Mouse (Mus musculus): ENCODE measurements around the gene Srpk1. TPM values are rescaled to one million over a fixed set of nuclear protein-coding genes. Genes with fewer than 3 reads are reported as not detected.

Srpk1 gene
- total RNA-seq (2021): 100 to 1,000 TPM; 127 to 133 TPM

DNA sequence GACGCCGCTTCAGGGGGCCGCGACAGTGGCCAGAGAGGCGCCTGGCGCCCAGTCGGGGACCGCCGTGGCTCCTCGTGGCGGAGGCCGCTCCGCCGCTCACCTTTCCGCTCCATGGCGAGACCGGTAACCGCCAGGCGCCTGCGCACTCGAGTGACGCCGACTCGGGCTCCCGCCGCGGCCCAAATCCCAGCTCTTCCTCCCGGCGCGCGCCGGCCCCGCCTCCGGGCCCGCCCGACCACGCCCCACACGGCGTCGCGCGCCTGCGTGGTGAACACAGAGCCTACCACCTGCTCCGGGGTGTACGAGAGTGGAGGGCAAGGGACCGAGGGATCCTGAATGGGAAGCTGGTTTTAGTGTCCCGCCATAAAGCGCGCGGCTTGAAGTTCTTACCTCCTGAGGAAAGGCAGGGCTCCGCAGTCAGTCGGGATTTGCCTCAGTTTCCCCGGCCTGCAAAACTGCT, at the start of gene Srpk1:
TSS of gene Srpk1 (minus strand) at position 410 of the 460 bp plus-strand sequence.
- intact Hi-C loops (cut with DNase I): loop anchor here (5.0 kb wide), 1 partner anchor 70 kb away; the partner anchor contains the start of genes Mapk14 and Slc26a8

DNA sequence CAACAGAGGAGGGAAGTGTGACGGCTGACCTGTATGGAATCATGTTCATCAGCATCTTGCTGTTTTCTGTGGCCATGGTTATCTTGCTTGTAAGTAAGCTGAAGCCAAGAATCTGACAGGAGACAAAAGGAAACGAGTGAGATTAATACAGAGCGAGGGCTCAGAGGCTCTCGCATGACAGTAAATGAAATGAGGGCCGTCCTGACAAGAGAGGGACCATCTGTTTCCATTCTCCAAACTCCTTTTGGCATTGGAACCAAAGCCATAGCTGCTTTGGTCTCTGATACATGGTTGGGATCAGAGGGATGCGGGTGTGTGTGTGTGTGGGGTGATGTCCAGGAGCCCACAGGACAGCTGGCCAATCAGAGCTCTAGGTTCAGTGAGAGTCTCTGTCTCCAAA, 37.1 kb upstream of the Srpk1 start:
- no peak for DNase-seq
- intact Hi-C loops (cut with DNase I): no loop called here

More for the DNA sequence above, at the start of gene Srpk1:
- peak; percentile 93 for DNase-seq

DNA sequence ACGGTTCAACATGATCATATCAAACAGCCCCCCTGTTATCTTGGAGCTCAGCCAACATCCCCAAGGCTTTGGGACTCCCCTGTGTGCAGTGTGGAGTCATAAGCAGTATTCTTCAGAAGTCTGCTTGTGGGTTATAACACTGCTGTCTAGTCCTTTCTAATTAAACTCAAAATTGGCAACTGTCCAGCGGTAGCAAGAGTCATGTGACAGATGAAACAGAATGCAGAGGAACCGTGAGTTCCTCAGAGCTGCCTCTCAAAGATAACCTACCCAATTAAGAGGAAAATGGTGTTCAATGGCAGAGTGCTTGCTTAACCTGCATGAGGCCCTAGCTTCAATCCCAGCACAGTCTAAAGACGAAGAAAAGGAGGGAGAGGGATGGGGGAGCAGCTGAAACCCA, 35.4 kb upstream of the Srpk1 start:
- intact Hi-C loops (cut with DNase I): no loop called here
- DNase-seq: no peak

DNA sequence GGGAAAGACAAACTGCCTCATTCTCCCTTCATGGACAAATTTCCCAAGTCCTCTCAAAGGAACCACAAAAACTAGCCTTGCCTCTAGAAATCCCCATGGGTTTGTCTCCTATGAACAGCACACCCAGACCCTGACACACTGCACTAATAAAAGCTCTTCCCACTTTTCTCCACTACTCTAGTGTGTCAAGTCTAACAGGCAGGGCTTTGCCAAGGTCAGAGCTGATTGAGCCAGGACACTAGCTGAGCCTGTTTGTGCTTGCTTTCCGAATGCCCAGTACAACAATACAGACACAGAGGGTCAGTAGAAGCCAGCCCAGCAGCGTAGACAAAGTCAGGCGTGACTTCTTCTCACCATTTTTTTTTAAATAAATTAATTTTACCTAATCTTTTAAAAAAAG, 27.8 kb upstream of the Srpk1 start:
- intact Hi-C loops (cut with DNase I): no loop called here
- no peak for DNase-seq

DNA sequence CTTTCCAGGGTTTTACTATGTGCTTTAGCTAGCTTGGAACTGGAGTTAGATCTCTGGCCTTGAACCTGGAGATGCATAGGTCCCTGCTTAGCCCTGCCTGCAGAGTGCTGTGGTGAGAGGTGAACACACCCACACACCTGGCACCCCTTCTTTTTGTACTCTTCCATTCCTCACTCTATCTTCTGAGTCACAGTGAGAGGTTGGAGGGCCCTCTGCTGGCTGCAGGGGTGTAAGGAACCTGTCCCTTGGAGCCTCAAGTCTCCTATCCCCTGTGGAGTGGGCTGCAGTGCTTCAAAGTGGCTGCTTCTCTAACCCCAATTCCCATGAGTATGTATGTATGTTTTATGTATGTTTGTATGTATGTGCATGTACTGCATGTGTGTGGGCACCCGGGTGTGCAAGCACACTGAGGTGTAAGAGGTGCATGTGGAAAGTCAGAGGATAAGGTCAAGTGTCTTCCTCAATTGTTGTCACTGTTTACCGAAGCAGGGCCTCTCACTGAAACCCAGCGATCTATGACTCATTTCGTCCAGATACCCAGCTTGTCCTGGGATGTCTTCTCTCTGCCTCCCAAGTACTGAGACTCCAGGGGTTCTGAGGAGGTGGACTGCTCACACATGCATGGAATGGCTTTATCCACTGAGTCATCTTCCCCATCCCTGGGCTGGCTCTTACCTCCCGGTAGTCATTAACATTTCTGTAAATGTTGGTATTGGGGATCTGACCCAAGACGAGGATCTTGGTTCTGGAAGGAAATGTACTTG, 26.3 kb upstream of the Srpk1 start:
- peak; percentile 38 for DNase-seq
- intact Hi-C loops (cut with DNase I): no loop called here

DNA sequence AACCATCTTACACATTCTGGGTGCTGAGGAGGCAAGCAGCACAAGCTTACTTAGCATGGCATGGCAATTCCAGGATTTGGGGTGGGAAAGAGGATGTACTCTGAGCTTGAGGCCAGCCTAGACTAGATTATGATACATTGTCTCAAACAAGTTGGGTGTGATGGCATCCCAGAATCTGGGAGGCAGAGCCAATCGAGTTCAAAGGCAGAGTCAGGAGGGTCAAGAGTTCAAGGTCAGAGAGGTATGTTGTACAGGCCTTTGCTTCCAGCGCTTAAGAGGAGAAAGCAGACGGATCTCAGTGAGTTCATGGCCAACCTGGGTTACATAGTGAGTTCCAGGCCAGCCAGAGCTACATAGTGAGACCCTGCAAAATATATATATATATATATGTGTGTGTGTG, 23.7 kb upstream of the Srpk1 start:
- intact Hi-C loops (cut with DNase I): no loop called here
- no peak for DNase-seq

DNA sequence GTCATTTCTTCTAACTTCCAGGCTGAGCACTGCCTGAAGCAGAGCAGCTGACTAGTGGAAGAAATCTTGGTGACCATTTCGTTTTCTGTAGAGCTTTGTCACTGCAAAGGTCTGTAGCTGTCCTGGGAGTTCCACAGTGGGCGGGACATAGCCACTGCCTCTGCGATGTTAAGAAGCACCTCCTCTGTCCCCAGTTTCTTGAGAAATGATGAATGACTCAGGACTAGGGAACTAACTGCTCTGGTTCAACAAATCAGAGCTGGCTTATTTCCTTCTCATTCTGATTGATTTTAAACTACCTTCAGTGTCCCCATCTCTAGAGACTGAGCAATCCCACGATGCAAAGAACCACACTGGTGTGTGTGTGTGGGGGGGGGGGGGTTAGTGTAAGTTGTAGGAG, 21.6 kb upstream of the Srpk1 start:
- DNase-seq: no peak
- intact Hi-C loops (cut with DNase I): no loop called here

DNA sequence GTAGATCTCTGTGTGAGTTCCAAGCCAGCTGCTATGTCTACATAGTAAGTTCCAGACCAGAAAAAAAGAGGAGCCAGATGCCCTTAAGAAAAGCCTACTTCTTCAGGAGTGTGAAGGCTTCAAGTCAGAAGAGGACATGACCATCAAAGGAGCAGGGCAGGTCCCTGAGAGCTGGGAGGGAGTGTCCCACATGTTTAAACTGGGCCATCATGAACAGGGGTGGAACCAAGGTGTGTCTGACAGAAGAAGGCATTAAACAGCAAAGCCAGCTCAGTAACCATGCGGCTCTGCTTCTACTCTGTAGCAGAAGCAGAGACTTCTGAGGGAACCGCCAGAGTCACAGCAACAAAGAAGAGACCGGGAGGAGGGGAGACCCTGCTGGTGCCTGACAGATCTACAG, 21.2 kb upstream of the Srpk1 start:
- DNase-seq: no peak
- intact Hi-C loops (cut with DNase I): no loop called here

DNA sequence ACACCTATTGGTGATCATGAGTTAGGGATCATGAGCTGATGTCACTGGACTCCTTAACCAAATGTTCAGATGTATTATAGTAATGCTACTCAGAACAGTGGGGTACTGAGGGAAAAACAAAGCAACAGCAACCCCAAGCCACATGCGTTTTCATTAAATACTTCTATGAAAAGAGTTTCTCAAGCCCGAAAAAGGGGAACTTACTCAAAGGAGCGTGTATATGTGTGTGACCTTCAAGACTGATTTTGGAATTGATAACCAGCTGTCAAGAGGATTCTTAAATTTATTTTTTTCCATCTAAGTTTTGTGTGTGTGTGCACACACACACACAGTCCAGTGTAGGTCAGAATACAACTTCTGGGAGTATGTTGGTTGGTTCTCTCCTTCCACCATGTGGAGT, 17.6 kb upstream of the Srpk1 start:
- DNase-seq: no peak
- intact Hi-C loops (cut with DNase I): no loop called here

DNA sequence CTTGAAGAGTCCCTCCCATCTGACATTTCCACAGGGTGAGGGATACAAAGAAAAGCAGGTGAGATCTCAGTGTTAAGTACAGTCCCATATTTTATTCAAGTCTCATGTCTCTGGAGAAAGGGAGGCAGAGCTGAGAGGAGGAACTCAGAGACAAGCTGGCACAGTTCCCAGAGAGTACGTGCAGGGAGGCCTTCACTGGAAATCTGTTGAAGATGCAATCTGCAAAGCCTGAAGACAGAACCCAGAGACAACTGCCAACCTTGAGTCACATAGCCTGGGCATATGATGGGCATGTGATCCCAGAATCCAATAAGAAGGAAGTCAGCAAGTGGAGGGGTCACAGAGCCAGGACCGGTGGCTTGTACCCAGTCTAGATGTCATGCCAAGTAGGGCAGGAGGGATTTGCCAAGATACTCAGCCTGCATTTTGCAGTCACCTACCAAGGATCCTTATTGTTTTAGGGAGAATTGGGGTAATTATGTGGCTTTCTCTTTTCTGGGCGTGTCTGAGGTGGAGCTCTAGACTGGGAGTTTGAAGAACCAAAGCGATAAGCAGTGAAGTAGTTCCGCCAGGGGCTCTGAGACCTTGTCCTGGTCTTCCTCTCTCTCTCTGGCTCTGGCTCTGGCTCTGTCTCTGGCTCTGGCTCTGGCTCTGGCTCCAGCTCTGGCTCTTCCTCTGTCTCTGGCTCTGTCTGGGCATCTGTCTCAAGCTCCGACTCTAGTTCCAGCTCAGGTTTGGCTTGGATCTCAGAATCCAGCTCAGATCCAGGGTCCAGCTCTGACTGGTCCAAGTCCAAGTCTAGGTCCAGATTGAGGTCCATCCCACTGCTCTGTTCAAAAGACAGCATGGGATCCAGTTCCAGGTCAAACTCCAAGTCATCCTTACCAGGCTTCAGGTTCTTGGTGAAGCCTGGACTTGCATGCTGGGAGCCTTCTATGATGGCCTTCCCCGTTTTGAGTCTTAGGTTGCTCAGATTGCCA, 15.5 kb upstream of the Srpk1 start:
- peak; percentile 36 for DNase-seq
- intact Hi-C loops (cut with DNase I): no loop called here

DNA sequence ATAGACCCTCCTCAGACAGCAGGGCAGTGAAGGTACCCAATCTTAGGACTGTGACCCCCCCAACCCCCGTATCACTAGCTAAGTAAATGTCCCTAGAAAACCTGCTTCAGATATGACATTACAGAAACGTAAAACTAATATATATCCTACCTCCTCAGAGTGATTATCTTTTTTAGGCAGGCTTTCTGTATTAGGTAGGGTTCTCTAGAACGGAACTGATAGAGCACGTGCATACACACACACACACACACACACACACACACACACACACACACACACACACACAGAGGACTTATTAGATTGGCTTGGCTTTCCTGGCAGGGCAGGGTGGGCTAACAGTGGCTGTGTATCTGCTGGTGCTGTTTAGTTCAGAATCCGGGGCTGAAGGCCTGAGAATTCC, 13.3 kb upstream of the Srpk1 start:
- intact Hi-C loops (cut with DNase I): no loop called here
- no peak for DNase-seq

DNA sequence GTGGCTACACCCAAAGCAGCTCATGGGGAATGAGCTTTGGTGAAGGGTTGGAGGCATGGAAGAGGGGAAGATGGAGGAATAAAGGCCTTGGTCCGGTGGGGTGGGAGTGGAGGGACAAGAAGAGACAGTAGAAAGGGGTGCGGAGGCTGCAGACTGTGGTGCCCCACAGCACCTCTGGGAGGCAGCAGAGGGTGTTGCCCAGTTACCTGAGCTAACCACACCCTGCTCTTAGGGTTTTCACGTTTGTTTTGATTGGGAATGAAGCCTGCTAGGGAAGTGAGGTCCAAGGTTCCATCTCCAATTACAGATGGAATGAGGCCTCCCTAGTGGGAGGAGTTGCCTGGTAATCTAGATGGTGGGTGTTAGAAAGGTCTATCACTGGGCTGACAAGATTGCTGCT, 6.6 kb upstream of the Srpk1 start:
- no peak for DNase-seq
- intact Hi-C loops (cut with DNase I): no loop called here

DNA sequence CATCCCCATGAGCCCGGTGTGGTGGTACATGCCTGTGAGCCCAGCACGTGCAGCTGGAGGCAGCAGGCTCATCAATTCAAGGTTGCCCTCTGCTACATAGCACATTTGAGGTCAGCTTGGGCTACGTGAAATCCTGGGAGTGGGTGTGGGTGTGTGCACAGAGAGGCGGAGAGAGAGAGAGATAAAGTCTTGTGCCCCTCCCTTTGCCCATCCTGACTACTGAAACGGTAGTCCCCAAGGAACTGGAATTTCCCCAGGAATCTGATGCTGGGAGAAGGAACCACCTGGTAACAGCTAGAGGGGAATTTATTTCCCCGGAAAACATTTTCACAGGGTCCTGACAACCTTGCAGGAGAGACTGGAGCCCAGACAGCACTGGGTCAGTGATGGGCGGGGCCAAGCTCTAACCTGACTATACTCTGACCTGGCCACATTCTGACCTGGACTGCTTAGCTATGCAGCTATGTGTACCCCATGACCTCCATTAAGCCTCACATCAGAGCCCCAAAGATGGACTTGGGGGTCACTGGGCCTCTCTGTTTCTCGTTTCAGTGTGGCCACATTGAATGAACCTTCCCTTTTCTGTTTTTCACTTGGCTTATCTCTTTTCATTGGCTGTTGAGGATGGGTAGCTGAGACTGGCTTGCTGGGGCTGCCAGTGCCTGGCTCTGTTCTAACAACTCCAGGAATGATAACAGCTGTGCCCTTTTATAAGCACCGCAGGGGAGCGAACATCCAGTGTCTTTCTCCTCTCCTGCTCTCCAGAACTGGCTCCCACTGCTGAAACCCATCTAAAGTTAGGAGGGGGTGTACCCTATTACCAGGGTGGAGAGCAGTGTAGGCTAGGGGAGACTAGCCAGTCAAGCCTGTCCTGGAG, 6.0 kb upstream of the Srpk1 start:
- DNase-seq: no peak
- intact Hi-C loops (cut with DNase I): no loop called here

DNA sequence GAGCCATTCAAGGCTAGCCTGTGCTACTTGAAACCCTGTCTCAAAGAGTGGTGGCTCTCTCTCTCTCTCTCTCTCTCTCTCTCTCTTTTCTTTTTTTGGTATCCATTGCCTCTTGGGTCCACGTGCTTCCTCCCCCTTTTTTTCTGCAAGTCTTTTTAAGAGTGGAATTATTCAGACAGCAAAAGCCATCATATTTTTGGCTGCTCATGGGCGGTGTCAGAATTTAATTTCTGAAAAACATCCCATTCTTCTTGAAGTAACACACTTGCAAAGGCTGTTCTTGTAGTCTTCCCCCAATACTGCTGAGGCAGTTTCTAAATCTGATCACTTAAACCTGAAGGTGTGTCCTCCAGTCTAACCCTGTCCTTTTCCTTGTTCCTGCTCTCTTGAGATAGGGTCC, 4.4 kb upstream of the Srpk1 start:
- intact Hi-C loops (cut with DNase I): no loop called here
- no peak for DNase-seq

DNA sequence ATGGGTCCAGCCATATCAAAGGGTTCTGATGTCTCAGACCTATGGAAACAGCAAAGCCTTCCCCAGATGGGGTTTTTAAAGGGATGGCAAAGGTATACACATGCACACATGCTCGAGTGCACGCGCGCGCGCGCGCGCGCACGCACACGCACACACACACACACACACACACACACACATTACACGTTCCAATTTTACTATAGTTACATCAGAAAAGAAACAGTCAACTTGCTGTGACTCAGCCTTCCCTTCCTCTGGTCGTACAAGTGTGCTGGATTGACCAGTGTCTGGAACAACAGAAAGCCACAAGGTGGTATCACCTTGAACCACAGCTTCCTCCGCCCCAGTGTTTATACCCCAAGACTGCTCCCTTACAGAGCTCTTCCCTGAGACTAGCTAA, 2.8 kb upstream of the Srpk1 start:
- DNase-seq: no peak
- intact Hi-C loops (cut with DNase I): no loop called here

DNA sequence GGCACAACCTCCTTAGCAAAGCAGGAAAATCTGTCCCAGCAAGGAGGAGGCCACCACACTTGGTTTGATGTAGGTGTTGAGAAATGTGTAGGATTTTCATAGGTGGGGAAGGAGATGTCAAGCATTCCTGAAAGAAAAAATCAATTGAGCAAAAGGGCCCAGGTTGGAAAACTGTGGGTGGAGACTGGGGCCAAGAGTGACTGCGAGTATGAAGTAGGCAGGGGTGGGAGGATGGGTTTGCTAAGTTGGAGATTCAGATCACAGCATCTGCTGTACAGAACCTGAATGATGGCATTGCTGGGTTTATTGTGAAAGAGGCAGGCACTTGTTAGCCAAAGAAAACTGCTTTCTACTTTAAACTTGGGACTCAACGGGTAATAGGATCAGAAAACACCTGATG, 2.3 kb upstream of the Srpk1 start:
- intact Hi-C loops (cut with DNase I): loop anchor here (5.0 kb wide), 1 partner anchor 67 kb away; the partner anchor contains the start of genes Mapk14 and Slc26a8
- no peak for DNase-seq

DNA sequence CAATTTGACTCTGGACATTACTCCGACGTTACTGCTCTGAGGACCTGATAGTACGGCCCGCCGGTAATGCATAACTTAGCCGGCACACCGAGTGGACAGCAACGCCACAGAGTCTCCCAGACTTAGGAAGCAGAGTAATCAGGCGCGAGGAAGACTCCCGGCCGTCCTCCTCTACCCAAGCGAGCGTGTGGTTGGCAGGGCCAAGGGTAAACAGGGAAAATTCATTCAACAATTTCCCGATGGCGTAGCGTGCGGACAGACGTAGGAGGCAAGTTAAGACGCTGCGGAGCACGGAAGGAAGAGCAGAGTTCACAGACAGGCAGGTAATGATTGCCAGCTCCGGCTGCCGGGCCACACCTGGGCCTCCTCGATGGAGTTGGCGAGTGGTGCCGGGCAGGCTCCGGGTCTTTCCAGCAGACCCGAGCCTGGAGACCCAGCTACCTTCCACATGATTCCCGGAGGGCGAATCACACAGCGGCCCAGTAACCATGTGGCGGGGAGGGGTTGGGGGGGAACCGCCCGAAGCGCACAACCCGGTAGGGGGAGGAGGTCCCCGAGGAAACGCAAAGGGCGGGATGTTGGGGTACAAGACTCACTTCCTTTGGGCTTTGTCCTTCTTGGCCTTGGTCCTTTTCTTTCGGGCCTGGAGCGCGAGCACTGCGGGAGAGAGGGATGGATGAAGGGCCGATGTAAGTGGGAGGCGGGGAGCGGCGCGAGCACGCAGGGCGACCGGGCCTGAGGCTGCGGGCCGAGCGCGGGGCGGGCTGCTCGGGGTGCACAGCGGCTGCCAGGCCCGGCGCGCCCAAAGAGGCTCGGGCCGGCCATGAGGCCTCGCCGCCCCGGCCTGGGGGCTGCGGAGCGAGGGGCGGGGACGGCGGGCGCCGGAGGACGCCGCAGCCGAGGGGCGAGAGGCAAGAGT, 869 bp downstream of the Srpk1 start:
- intact Hi-C loops (cut with DNase I): loop anchor here (5.0 kb wide), 1 partner anchor 71 kb away; the partner anchor contains the start of genes Mapk14 and Slc26a8

DNA sequence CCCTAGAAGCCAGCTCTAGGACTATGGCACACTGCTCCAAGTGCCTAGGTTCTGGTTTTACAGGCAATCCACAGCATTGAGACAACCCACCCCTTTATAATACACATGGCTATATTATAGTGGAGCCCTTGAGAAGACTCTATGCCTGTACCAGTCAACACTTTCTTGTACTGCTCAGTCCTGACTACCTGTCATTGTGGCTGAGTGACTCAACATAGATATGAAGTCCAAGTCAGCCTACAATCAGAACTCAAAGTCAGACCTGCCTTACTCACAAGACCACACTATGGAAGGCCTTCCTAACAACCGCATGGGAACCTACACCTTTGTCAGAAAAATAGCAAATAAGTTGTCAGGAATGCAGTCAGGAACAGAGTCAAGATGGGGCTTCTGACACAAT, 3.7 kb downstream of the Srpk1 start:
- intact Hi-C loops (cut with DNase I): no loop called here
- DNase-seq: no peak

More for the DNA sequence above, 869 bp downstream of the Srpk1 start:
- peak; percentile 60 for DNase-seq

DNA sequence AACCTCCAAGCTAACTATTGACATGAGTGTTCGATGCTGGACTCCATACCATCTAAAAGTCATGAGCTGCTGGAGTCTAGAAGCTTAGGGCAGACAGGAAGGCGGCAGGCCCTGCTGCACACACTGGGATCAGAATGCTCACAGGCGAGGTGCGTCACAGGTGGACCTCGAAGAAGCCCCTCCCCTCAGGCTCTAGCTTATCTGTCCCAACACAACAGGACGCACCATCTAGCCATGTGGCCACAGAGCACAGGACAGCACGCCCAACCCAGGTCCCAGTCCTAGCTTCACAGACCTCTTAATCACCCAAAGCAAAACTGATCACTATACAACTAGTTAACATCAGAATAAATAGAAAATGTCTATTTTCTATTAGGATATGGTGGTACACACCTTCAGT, 4.4 kb downstream of the Srpk1 start:
- intact Hi-C loops (cut with DNase I): no loop called here

More for the DNA sequence above, 4.4 kb downstream of the Srpk1 start:
- no peak for DNase-seq
